22 mouse cellular contexts compared by ENCODE assay signal in genomic region chr9:111523111-111523510, GRCm38 (mm10).
"Had no signal": no experiment of that assay in that cellular context is flagged by ENCODE, and none has a peak within 500 bp of the region (broad histone marks: within the 10 kb centered on the region; RNA-seq: fewer than 3 reads in every experiment).

No protein-coding gene starts in this region.

- H3K36me3 ChIP-seq: limb, embryonic 10.5 days; limb, embryonic 13.5 days; liver, embryonic 12.5 days; liver, embryonic 15.5 days; lung, embryonic 15.5 days; neural tube, embryonic 13.5 days; stomach, embryonic 15.5 days had no signal

- H3K9ac ChIP-seq: limb, embryonic 13.5 days; liver, embryonic 12.5 days; liver, embryonic 15.5 days; lung, embryonic 15.5 days; neural tube, embryonic 13.5 days; stomach, embryonic 15.5 days had no signal

- H3K4me2 ChIP-seq: limb, embryonic 13.5 days; liver, embryonic 12.5 days; liver, embryonic 15.5 days; lung, embryonic 15.5 days; midbrain, embryonic 11.5 days; neural tube, embryonic 13.5 days; stomach, embryonic 15.5 days had no signal

- H3K27ac ChIP-seq: limb, embryonic 10.5 days; limb, embryonic 13.5 days; liver, embryonic 12.5 days; liver, embryonic 15.5 days; lung, embryonic 15.5 days; neural tube, embryonic 13.5 days; stomach, embryonic 15.5 days had no signal

- H3K4me1 ChIP-seq: limb, embryonic 10.5 days; limb, embryonic 13.5 days; liver, embryonic 12.5 days; liver, embryonic 15.5 days; lung, embryonic 15.5 days; neural tube, embryonic 13.5 days; stomach, embryonic 15.5 days had no signal

- DNase-seq: kidney, adult 18-20 months; kidney, adult 9 months; kidney, postnatal 14 days; kidney, postnatal 4 days; liver; lung, adult 18-20 months; lung, postnatal 14 days; lung, postnatal 4 days; midbrain, embryonic 14.5 days; retina, postnatal 1 day; right cerebral cortex, postnatal 25 days; spleen, adult 18-20 months; thymus, postnatal 36 days had no signal

- ATAC-seq: liver, embryonic 12.5 days had no signal

- H3K4me3 ChIP-seq: limb, embryonic 10.5 days; limb, embryonic 13.5 days; liver, embryonic 12.5 days; liver, embryonic 15.5 days; lung, embryonic 15.5 days; myocyte; neural tube, embryonic 13.5 days; stomach, embryonic 15.5 days had no signal

- H3K9me3 ChIP-seq: limb, embryonic 10.5 days; liver, embryonic 12.5 days; liver, embryonic 15.5 days; lung, embryonic 15.5 days; stomach, embryonic 15.5 days had no signal

- H3K27me3 ChIP-seq: limb, embryonic 13.5 days; liver, embryonic 12.5 days; liver, embryonic 15.5 days; lung, embryonic 15.5 days; neural tube, embryonic 13.5 days; stomach, embryonic 15.5 days had no signal
